Mouse (Mus musculus) heart, postnatal 0 days (tissue): Measurements from ENCODE around the gene Ehd3.

Experiments used
- CTCF ChIP-seq: IDR thresholded peaks from 2 replicates; pipeline ENCODE4 v1.5.1; 2016; ENCODE audit warnings: antibody characterized with exemption, control low read depth, low read depth
- EP300 ChIP-seq: IDR thresholded peaks from 2 replicates; pipeline ENCODE4 v1.6.1; 2016; ENCODE audit warnings: antibody characterized with exemption, low read depth

DNA sequence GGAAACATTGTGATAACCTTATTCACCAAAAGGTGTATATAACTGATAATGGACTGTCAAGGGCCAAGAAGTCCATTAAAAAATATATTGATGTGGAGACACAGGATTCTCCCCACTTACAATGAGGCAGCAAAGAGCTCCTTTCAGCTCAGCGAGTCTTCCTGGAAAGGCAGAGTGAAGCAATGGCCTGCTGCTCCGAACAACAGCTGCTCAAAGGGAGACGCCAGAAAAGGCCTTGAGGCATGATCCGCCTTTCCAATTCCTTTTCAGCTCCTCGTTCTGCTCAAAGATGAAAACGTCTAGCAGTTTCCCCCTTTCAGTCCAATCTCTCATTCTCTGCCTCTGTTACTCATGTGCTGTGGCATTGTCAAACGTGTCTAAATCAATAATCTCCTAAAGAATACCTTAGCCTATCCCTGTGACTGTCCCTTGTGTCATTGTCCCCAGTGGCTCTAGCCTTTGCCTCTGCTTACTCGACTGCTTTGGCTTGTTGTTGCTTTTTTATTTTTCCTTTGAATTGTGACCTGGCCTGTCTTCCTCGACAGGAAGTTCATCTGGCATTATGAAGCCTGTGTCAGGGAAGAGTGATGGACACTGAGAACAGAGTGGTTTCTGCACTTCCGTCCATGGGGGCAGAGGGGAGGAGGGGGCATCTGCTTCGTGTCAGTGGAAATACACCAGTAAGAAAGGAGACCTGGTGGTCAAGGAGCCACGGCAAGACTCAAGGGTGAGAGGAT, 13.5 kb upstream of the Ehd3 start:
- TF ChIP-seq CTCF (no peak), EP300 (no peak)
